Mouse (Mus musculus) gastrocnemius, adult 8-10 months (tissue): ENCODE measurements around the gene Zfp663. TPM values are rescaled to one million over a fixed set of nuclear protein-coding genes. Genes with fewer than 3 reads are reported as not detected.

ENCODE experiments used
- DNase-seq, 2 experiments: peaks; one replicate each; pipeline ENCODE4 v3.0.0; 2022; ENCODE audit warnings: low spot score in 2 of 2
- total RNA-seq, 4 experiments: library from RNA; stranded (reverse); gene quantifications; 2 replicates each; pipeline ENCODE4 v1.2.4; 2022

The Zfp663 gene
- total RNA-seq, 4 experiments from 2014 or later, result not detected

DNA sequence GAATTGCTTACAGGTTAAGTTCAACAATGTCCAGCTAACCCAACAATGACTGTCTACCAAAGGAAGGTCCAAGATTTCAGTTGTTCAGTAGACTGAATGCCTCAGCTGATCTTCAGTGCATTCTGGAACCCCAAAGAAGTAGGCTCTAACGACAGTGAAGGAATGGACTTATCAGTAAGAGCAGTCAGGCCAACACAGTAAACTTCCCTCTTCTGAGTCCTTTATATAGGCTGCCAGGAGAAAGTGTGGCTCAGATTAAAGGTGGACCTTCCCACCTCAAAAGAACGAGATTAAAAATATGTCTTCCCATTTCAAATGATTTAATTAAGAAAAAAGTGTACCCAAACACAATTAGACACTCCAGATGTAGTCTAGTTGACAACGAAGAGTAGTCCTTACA is 1.8 kb upstream of the Zfp663 start:
- no peak for DNase-seq

DNA sequence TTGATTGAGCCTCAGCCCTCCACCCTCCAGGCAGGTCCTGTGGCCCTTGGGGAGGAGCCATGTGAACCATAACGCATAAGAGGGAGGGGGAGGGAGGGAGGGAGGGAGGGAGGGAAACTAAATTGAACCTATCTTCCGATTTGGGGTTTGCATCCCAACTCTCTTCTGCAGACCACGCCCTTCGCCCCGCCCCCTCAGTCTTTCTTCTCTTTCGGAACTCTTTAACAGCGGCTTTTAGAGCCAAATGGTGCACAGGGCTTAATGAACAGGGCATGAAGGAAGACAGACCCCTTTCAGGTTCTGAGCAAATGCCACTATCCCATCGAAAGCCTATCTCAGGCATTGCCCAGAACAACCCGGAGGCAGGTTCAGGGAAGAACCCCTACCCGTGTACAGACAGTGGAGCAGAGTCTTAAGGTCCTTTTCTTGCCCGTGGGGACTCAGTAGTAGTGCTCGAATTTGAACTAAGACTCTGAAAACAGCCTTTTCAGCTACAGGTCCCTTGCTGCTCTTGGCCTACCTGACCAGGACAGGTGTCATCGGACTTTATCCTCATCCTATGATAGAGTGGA is 575 bp downstream of the Zfp663 start:
- no peak for DNase-seq

- DNase-seq, result no peak
Observed at GRCm38 (mm10) chr2:165367047-165367520, 1.4 kb downstream of the Zfp663 start.

DNA sequence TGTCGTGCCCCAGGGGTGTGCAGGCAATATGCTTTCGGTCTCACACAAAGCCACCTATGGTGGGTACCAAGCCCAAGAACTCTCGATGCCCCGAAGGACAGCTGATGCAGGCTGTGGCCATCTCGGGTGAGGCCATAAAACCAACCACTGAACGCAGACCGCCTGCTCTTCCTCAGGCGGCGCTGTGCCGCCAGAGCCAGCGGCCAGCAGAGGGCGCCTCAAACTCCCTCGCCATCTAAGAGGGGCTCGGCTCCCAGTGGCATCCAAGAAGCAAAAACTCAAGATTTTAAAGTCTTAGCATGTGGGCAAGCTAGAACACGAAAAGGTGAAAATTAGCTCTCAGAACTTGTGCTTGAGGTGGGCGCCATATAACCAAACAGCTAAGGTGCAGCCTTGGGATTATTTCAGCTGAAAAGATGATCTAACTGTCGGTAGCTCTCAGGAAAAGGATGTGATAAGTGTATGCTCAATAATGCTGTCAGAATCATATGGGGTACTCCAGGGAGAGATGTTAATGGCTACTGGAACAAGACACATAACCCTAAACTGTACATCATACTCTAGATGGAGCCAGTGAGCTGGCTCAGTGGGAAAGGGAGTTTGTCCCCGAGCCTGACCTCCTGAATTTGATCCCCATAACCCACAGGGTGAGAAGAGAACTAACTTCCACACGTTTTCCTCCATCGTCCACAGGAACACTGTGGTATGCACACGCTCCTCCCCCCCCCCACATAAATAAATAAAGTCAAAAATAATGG is 4.0 kb downstream of the Zfp663 start:
- DNase-seq, result no peak

- no peak for DNase-seq
Observed at GRCm38 (mm10) chr2:165363282-165363681, 5.2 kb downstream of the Zfp663 start.

DNA sequence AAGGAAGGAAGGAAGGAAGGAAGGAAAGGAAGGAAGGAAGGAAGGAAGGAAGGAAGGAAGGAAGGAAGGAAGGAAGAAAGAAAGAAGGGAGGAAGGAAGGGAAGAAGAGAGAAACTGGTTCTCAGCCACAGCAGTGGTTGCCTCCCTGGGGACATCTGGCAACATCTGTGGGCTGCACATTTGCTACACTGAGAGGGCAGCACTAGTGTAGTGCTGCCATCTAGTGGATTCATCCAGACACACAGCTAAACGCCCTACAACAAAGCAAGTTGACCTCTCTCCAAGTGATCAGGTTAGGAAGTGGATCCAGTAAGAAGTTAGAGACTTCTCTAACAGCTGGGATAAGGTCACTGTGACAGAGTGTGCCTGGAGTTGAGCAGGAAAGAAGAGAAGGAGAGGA is 7.7 kb downstream of the Zfp663 start:
- peak; percentile 8 to 28 for DNase-seq

DNA sequence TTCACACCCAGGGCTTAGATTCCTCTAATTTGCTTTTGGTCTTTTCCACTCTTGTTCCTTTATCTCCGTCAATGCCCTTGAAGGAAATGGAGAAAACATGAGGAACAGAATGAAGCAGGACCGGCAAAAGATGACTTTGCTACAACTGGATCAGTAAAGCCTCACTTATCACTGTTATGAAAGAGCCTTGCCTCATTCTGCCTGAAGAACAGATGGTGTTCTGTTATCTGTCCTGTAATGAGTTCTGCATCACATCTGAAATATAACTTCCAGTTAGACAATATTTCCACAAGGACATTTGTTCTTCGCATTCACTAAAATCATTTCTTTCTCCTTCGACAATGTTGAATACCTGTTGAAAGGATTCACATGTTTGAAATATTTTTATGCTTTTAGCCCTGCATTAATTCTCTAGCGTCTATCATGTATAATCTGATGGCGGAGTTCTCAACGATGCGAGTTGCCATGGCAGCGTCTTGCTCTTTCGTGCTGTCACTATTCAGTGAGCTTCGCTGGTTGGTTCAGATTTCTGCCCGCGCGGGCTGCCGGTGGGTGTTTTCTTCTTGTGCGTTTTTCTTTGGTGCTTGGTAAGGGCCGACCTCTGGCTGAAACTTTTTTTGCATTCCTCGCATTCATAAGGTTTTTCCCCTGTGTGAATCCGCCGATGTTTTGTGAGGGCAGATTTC is 16.6 kb downstream of the Zfp663 start:
- no peak for DNase-seq

DNA sequence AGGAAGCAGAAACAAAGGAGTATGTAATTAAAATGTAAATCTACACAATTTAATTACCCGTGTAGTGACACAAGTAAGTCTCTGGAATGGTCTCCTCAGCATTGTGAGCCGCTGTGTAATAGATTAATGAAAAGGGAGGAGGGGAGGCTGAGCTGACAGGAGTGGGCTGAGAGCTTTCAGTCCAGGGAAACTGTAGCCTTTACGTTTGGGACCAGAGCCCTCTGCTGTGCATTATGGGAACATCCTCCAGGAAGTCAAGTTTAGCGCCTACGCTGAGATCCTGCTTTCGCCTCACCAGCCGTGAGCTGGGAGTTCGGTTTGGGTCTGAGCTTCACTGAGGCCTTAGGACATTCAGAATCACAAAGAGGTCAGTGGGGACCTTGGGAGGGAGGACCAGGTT is 19.1 kb downstream of the Zfp663 start:
- no peak for DNase-seq

DNA sequence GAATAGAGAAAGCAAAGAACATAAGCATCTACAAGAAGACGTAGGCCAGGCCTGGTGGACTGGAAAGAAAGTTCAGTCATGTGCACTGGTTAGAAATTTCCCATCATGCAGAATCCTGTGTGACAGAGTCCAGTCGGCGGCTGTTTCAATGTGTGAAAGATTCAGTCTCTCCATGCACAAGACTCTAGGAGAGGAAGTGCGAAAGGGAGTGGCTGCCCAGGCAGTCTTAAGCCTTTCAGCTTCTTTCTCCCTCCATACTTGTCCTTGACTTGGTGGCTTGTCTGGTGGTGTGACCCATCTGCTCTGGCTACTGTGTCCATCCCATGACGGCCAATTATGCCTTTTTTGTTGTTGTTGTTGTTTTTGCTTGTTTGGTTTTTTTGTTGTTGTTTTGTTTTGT is 22.3 kb downstream of the Zfp663 start:
- no peak for DNase-seq

GRCm38 (mm10) chr2:165337191-165337590 is 31.3 kb downstream of the Zfp663 start:
- DNase-seq, result no peak

GRCm38 (mm10) chr2:165332610-165333210 is 35.8 kb downstream of the Zfp663 start:
- DNase-seq, result no peak

DNA sequence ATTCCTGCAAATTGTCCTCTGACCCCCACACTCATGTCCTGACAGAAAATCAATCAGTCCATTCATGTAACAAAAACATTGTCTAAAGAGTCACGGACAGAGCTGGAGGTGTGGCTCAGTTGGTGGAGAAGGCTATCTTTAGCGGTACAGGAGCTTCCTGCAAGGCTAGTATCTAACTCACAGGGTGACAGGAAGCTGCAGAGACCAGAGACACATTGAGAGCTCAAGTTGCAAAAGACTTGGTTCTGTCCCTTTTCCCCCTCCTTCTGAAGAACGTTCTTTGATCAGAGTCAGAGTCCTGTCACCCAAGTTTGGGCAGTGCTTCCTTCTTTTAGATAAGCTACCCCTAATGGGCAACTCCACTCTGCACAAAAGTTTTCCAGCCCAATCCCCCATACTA is 38.8 kb downstream of the Zfp663 start:
- no peak for DNase-seq

GRCm38 (mm10) chr2:165328746-165329145 is 39.8 kb downstream of the Zfp663 start:
- no peak for DNase-seq

DNA sequence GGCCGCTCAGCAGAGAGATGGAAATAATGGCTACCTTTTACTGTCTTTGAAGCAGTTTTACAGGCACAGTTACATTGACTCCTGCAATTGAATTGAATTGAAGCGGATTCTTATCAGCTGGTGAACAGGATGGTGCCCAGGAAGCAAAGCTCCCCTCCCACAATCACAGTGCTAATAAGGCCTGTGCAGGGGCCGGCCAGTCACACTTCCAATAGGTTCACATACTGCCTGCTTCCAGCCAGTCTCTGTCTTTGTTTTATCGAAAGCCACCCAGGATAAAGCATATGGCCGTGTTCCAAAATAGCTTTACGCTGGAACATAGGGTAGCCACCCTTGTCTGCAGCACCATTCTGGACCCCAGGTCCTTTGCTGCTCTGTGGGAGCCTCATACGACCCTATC is 41.1 kb downstream of the Zfp663 start:
- no peak for DNase-seq

- peak; percentile 96 to 98 for DNase-seq
Observed at GRCm38 (mm10) chr2:165326304-165327190, 42.0 kb downstream of the Zfp663 start, which contains the start of gene Elmo2. TSS of gene Elmo2 (minus strand) at chr2:165326479.

GRCm38 (mm10) chr2:165325521-165326303 is 42.8 kb downstream of the Zfp663 start:
- DNase-seq, result no peak

GRCm38 (mm10) chr2:165323928-165324327 is 44.6 kb downstream of the Zfp663 start:
- no peak for DNase-seq

GRCm38 (mm10) chr2:165323484-165323883 is 45.0 kb downstream of the Zfp663 start:
- no peak for DNase-seq

DNA sequence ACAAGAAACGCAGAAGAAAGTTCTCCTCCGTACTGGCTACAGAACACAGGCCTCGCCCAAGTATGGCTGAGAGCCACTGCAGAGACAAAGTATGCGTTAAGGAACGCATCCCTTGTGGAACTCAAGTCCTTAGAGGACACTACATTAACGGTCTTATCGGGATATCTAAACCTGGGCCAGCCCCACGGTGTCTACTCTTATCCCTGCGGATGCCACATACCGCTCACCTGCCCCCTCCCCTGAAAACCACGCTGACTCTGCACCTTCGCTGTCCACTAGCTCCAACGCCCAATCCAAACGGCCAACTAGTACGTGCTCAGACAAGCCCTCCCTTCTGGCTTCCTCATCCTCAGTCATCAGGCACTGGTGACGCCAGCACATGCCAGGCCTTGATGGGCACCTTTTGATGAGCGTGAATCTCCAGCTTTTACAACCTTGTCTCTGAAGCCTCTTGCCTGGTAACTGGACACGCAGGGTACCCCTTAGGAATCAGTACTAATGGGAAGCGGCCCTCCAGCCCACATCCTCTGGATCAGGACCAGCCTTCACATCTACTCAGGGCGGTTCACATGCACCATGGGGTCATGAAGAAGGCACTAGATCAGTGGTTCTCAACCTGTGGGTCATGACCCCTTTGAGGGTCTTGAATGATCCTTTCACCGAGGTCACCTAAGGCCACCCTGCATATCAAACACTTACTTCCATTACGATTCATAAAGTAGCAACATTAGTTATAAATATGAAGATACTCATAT is 46.4 kb downstream of the Zfp663 start:
- no peak for DNase-seq
